Mouse (Mus musculus): Measurements from ENCODE around the gene Olfr847.

Gene Olfr847

GRCm38 (mm10) chr9:19378569-19378968 is at the start of gene Olfr847:
TSS of gene Olfr847 (minus strand) at chr9:19378669.
- DNase-seq (ENCODE audit: extremely low spot score, low read depth, low spot score) = no peak

- DNase-seq (ENCODE audit: extremely low spot score, low read depth, low spot score) = no peak
These were observed 14.6 kb downstream of the Olfr847 start, which contains the start of gene Olfr846 for GRCm38 (mm10) chr9:19363905-19364304. TSS of gene Olfr846 (minus strand) at chr9:19364005.

GRCm38 (mm10) chr9:19336157-19336556 is 42.3 kb downstream of the Olfr847 start, which contains the start of gene Olfr845:
TSS of gene Olfr845 (plus strand) at chr9:19336457.
- DNase-seq (ENCODE audit: extremely low spot score, low read depth, low spot score) = no peak
